Mouse (Mus musculus) lung, postnatal 25 days (tissue): ENCODE data around the gene 1810049J17Rik.

Experiments
- DNase-seq: peaks from one replicate; pipeline ENCODE4 v3.0.0; 2022; ENCODE audit warnings: low spot score

The 1810049J17Rik gene

GRCm38 (mm10) chr15:12307114-12307513, 14.6 kb downstream of the 1810049J17Rik start:
- no peak for DNase-seq

GRCm38 (mm10) chr15:12306188-12307071, 15.3 kb downstream of the 1810049J17Rik start:
- no peak for DNase-seq

- no peak for DNase-seq
These were observed 19.9 kb downstream of the 1810049J17Rik start for GRCm38 (mm10) chr15:12301771-12302170.

- no peak for DNase-seq
These were observed 23.4 kb downstream of the 1810049J17Rik start for GRCm38 (mm10) chr15:12298231-12298737.

GRCm38 (mm10) chr15:12296228-12296627, 25.5 kb downstream of the 1810049J17Rik start:
- DNase-seq = no peak

GRCm38 (mm10) chr15:12291757-12292156, 29.9 kb downstream of the 1810049J17Rik start:
- no peak for DNase-seq

GRCm38 (mm10) chr15:12290330-12290729, 31.4 kb downstream of the 1810049J17Rik start:
- DNase-seq = no peak

GRCm38 (mm10) chr15:12285535-12285809, 36.2 kb downstream of the 1810049J17Rik start:
- no peak for DNase-seq

- DNase-seq = peak; percentile 85
These were observed 36.7 kb downstream of the 1810049J17Rik start for GRCm38 (mm10) chr15:12284794-12285534.

- no peak for DNase-seq
These were observed 41.9 kb downstream of the 1810049J17Rik start for GRCm38 (mm10) chr15:12279816-12280215.

- no peak for DNase-seq
These were observed 46.5 kb downstream of the 1810049J17Rik start for GRCm38 (mm10) chr15:12275091-12275623.

GRCm38 (mm10) chr15:12274053-12274769, 47.5 kb downstream of the 1810049J17Rik start:
- DNase-seq = no peak

- DNase-seq = no peak
These were observed 48.2 kb downstream of the 1810049J17Rik start for GRCm38 (mm10) chr15:12273325-12274052.
